Mouse (Mus musculus): Measurements from ENCODE around the gene Nisch. TPM values are rescaled to one million over a fixed set of nuclear protein-coding genes. Genes with fewer than 3 reads are reported as not detected.

Gene Nisch
- polyA plus RNA-seq, 1 experiment: 257 TPM

- WGBS: 29% methylated on average over 14 of the region's 14 CpGs
- Histone ChIP-seq H3K36me3 (ENCODE audit: control insufficient read depth, insufficient read depth, low read length) (peaks cover 14% of the 10 kb centered on the region), H3K27ac (ENCODE audit: insufficient read depth, low read length) (peak overlapping the region; percentile 78), H3K4me1 (ENCODE audit: control insufficient read depth, insufficient read depth, insufficient read length) (peaks cover 3% of the 10 kb centered on the region; the same call in 1 of the 2 replicates), H3K27me3 (ENCODE audit: control insufficient read depth, insufficient read depth, low read length) (no peaks in the 10 kb centered on the region), H3K4me3 (ENCODE audit: extremely low read depth, insufficient read depth, insufficient read length) (no peak overlapping the region)
- TF ChIP-seq POLR2A (IDR thresholded peaks at IDR 0.05; ENCODE audit: low read depth, low read length) (no peak), CTCF (IDR thresholded peaks at IDR 0.05; ENCODE audit: extremely low read depth, insufficient read depth, insufficient read length, insufficient replicate concordance) (no peak)
- DNase-seq (ENCODE audit: low read depth in 1 of 2, low spot score in 2 of 2): no peak
These were observed 21.7 kb downstream of the Nisch start for GRCm38 (mm10) chr14:31194891-31195513.

- DNase-seq (ENCODE audit: low read depth in 1 of 2, low spot score in 2 of 2): no peak
- Histone ChIP-seq H3K4me3 (ENCODE audit: extremely low read depth, insufficient read depth, insufficient read length) (no peak overlapping the region), H3K27ac (ENCODE audit: insufficient read depth, low read length) (no peak overlapping the region), H3K27me3 (ENCODE audit: control insufficient read depth, insufficient read depth, low read length) (no peaks in the 10 kb centered on the region), H3K4me1 (ENCODE audit: control insufficient read depth, insufficient read depth, insufficient read length) (peaks cover 3% of the 10 kb centered on the region; the same call in 1 of the 2 replicates), H3K36me3 (ENCODE audit: control insufficient read depth, insufficient read depth, low read length) (peaks cover 11% of the 10 kb centered on the region)
- 74% methylated on average over 2 of the region's 2 CpGs for WGBS
- no peak for TF ChIP-seq CTCF (IDR thresholded peaks at IDR 0.05; ENCODE audit: extremely low read depth, insufficient read depth, insufficient read length, insufficient replicate concordance)
- TF ChIP-seq POLR2A (IDR thresholded peaks at IDR 0.05; ENCODE audit: low read depth, low read length): no peak
These were observed 22.3 kb downstream of the Nisch start for GRCm38 (mm10) chr14:31194441-31194840.

- TF ChIP-seq POLR2A (IDR thresholded peaks at IDR 0.05; ENCODE audit: low read depth, low read length): no peak
- no peak for TF ChIP-seq CTCF (IDR thresholded peaks at IDR 0.05; ENCODE audit: extremely low read depth, insufficient read depth, insufficient read length, insufficient replicate concordance)
- H3K4me1 ChIP-seq (ENCODE audit: control insufficient read depth, insufficient read depth, insufficient read length): peaks cover 3% of the 10 kb centered on the region; the same call in 1 of the 2 replicates
- no peak for DNase-seq (ENCODE audit: low read depth in 1 of 2, low spot score in 2 of 2)
- H3K27me3 ChIP-seq (ENCODE audit: control insufficient read depth, insufficient read depth, low read length): no peaks in the 10 kb centered on the region
- H3K36me3 ChIP-seq (ENCODE audit: control insufficient read depth, insufficient read depth, low read length): peaks cover 14% of the 10 kb centered on the region
- no peak overlapping the region for H3K4me3 ChIP-seq (ENCODE audit: extremely low read depth, insufficient read depth, insufficient read length)
- H3K27ac ChIP-seq (ENCODE audit: insufficient read depth, low read length): no peak overlapping the region
- WGBS: 83% methylated on average over 7 of the region's 7 CpGs
These were observed 23.0 kb downstream of the Nisch start for GRCm38 (mm10) chr14:31193791-31194190.

GRCm38 (mm10) chr14:31191936-31192335 lies 24.8 kb downstream of the Nisch start:
- peaks cover 26% of the 10 kb centered on the region for H3K36me3 ChIP-seq (ENCODE audit: control insufficient read depth, insufficient read depth, low read length)
- WGBS: 76% methylated on average over 2 of the region's 2 CpGs
- H3K27me3 ChIP-seq (ENCODE audit: control insufficient read depth, insufficient read depth, low read length): no peaks in the 10 kb centered on the region
- no peak for TF ChIP-seq CTCF (IDR thresholded peaks at IDR 0.05; ENCODE audit: extremely low read depth, insufficient read depth, insufficient read length, insufficient replicate concordance)
- no peak for TF ChIP-seq POLR2A (IDR thresholded peaks at IDR 0.05; ENCODE audit: low read depth, low read length)
- H3K4me1 ChIP-seq (ENCODE audit: control insufficient read depth, insufficient read depth, insufficient read length): peaks cover 3% of the 10 kb centered on the region; the same call in 1 of the 2 replicates
- DNase-seq (ENCODE audit: low read depth in 1 of 2, low spot score in 2 of 2): no peak
- no peak overlapping the region for H3K27ac ChIP-seq (ENCODE audit: insufficient read depth, low read length)
- no peak overlapping the region for H3K4me3 ChIP-seq (ENCODE audit: extremely low read depth, insufficient read depth, insufficient read length)

- no peak for TF ChIP-seq CTCF (IDR thresholded peaks at IDR 0.05; ENCODE audit: extremely low read depth, insufficient read depth, insufficient read length, insufficient replicate concordance)
- no peak for TF ChIP-seq POLR2A (IDR thresholded peaks at IDR 0.05; ENCODE audit: low read depth, low read length)
- peaks cover 45% of the 10 kb centered on the region for H3K36me3 ChIP-seq (ENCODE audit: control insufficient read depth, insufficient read depth, low read length)
- H3K27me3 ChIP-seq (ENCODE audit: control insufficient read depth, insufficient read depth, low read length): no peaks in the 10 kb centered on the region
- H3K4me1 ChIP-seq (ENCODE audit: control insufficient read depth, insufficient read depth, insufficient read length): no peaks in the 10 kb centered on the region
- H3K4me3 ChIP-seq (ENCODE audit: extremely low read depth, insufficient read depth, insufficient read length): no peak overlapping the region
- 88% methylated on average over 3 of the region's 3 CpGs for WGBS
- DNase-seq (ENCODE audit: low read depth in 1 of 2, low spot score in 2 of 2): no peak
- H3K27ac ChIP-seq (ENCODE audit: insufficient read depth, low read length): no peak overlapping the region
These were observed 27.4 kb downstream of the Nisch start for GRCm38 (mm10) chr14:31189348-31189747.

GRCm38 (mm10) chr14:31188771-31189181 lies 28.0 kb downstream of the Nisch start:
- no peak overlapping the region for H3K27ac ChIP-seq (ENCODE audit: insufficient read depth, low read length)
- no peaks in the 10 kb centered on the region for H3K4me1 ChIP-seq (ENCODE audit: control insufficient read depth, insufficient read depth, insufficient read length)
- H3K4me3 ChIP-seq (ENCODE audit: extremely low read depth, insufficient read depth, insufficient read length): no peak overlapping the region
- no peaks in the 10 kb centered on the region for H3K27me3 ChIP-seq (ENCODE audit: control insufficient read depth, insufficient read depth, low read length)
- WGBS: 84% methylated on average over 6 of the region's 6 CpGs
- H3K36me3 ChIP-seq (ENCODE audit: control insufficient read depth, insufficient read depth, low read length): peaks cover 50% of the 10 kb centered on the region
- TF ChIP-seq POLR2A (IDR thresholded peaks at IDR 0.05; ENCODE audit: low read depth, low read length) (no peak), CTCF (IDR thresholded peaks at IDR 0.05; ENCODE audit: extremely low read depth, insufficient read depth, insufficient read length, insufficient replicate concordance) (no peak)
- no peak for DNase-seq (ENCODE audit: low read depth in 1 of 2, low spot score in 2 of 2)

- Histone ChIP-seq H3K27me3 (ENCODE audit: control insufficient read depth, insufficient read depth, low read length) (no peaks in the 10 kb centered on the region), H3K36me3 (ENCODE audit: control insufficient read depth, insufficient read depth, low read length) (peaks cover 64% of the 10 kb centered on the region), H3K4me3 (ENCODE audit: extremely low read depth, insufficient read depth, insufficient read length) (no peak overlapping the region), H3K27ac (ENCODE audit: insufficient read depth, low read length) (no peak overlapping the region), H3K4me1 (ENCODE audit: control insufficient read depth, insufficient read depth, insufficient read length) (peaks cover 3% of the 10 kb centered on the region; the same call in 1 of the 2 replicates)
- 84% methylated on average over 4 of the region's 4 CpGs for WGBS
- DNase-seq (ENCODE audit: low read depth in 1 of 2, low spot score in 2 of 2): no peak
- TF ChIP-seq POLR2A (IDR thresholded peaks at IDR 0.05; ENCODE audit: low read depth, low read length) (no peak), CTCF (IDR thresholded peaks at IDR 0.05; ENCODE audit: extremely low read depth, insufficient read depth, insufficient read length, insufficient replicate concordance) (no peak)
These were observed 30.1 kb downstream of the Nisch start for GRCm38 (mm10) chr14:31186656-31187055.
